Mouse (Mus musculus) bone marrow macrophage, adult 2 months (primary cell): Measurements from ENCODE around the gene Ptprk. TPM values are rescaled to one million over a fixed set of nuclear protein-coding genes. Genes with fewer than 3 reads are reported as not detected.

ENCODE experiments used
- H3K27ac ChIP-seq: 2 replicates; pipeline ENCODE4 v1.5.1; 2012; ENCODE audit warnings: low read depth, low read length; ENCODE audit not compliant: insufficient read depth
- H3K4me1 ChIP-seq: 2 replicates; pipeline ENCODE4 v1.6.1; 2012; ENCODE audit warnings: low read length; ENCODE audit not compliant: control insufficient read depth, insufficient read depth
- H3K4me3 ChIP-seq: 2 replicates; pipeline ENCODE4 v1.5.1; 2012; ENCODE audit warnings: mild to moderate bottlenecking, low read length, moderate library complexity; ENCODE audit not compliant: insufficient read depth
- CTCF ChIP-seq: IDR thresholded peaks from 2 replicates; pipeline ENCODE4 v1.5.1; 2012; ENCODE audit warnings: low read depth, mild to moderate bottlenecking, low read length, moderate library complexity
- POLR2A ChIP-seq: IDR thresholded peaks from 2 replicates; pipeline ENCODE4 v1.6.1; 2012; ENCODE audit warnings: mild to moderate bottlenecking, low read depth, low read length, borderline replicate concordance
- polyA plus RNA-seq: library from polyadenylated mRNA; stranded (reverse); fragments of >200 nt; gene quantifications from 2 replicates; pipeline ENCODE4 v1.2.4, GENCODE M21; 2012; ENCODE audit not compliant: missing spikeins, insufficient read depth, insufficient read length

Gene Ptprk
- polyA plus RNA-seq, 1 experiment, result 0.13 TPM

- TF ChIP-seq CTCF (no peak), POLR2A (no peak)
- H3K4me3 ChIP-seq, result no peak overlapping the region
- H3K27ac ChIP-seq, result no peak overlapping the region
- H3K4me1 ChIP-seq, result no peaks in the 10 kb centered on the region
Measured at GRCm38 (mm10) chr10:28566378-28566777, 491.8 kb downstream of the Ptprk start.

DNA sequence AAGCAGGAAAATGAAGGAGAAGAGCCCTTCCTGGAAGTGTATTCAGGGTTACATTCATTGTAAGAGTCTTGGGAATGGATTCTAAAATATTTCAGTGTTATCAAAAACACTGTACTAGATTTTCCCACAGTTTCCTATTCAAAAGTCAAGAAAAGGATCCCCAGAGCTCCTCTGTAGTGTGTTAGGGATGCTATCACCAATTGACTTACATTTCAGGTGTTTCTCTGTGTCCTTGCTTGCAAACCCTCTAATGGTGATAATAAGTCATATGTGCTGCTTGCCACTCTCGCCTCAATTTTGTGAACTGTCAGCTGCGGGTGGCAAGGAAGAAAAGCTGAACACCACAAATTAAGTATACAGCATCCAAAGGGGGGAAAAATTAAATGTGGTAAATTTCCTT is 492.2 kb downstream of the Ptprk start:
- TF ChIP-seq CTCF (no peak), POLR2A (no peak)
- H3K4me1 ChIP-seq, result no peaks in the 10 kb centered on the region
- no peak overlapping the region for H3K27ac ChIP-seq
- no peak overlapping the region for H3K4me3 ChIP-seq

GRCm38 (mm10) chr10:28567441-28567840 is 492.8 kb downstream of the Ptprk start:
- TF ChIP-seq CTCF (no peak), POLR2A (no peak)
- no peak overlapping the region for H3K4me3 ChIP-seq
- no peak overlapping the region for H3K27ac ChIP-seq
- no peaks in the 10 kb centered on the region for H3K4me1 ChIP-seq

DNA sequence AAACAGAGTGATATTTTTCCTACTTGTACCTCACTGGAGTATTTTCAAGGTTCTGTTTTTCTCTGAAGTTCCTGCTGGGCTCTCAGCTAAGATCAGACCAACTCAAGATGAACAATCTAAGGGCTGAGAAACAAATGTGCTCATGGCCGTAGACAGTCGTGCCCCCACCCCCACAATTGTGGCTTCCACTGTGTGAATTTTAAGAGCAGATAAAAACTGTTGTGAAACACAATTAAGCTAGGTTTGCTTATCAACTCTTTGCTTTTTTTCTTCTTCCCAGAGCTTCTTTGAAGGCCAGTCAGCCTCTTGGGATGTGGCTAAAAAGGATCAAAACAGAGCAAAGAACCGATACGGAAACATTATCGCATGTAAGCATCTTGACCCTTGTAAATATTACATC is 493.4 kb downstream of the Ptprk start:
- Histone ChIP-seq H3K4me1 (no peaks in the 10 kb centered on the region), H3K4me3 (no peak overlapping the region), H3K27ac (no peak overlapping the region)
- TF ChIP-seq POLR2A (no peak), CTCF (no peak)

GRCm38 (mm10) chr10:28579596-28579995 is 505.0 kb downstream of the Ptprk start:
- no peak overlapping the region for H3K27ac ChIP-seq
- H3K4me1 ChIP-seq, result no peaks in the 10 kb centered on the region
- no peak overlapping the region for H3K4me3 ChIP-seq
- no peak for TF ChIP-seq CTCF

GRCm38 (mm10) chr10:28586565-28587138 is 512.0 kb downstream of the Ptprk start:
- Histone ChIP-seq H3K4me1 (no peaks in the 10 kb centered on the region), H3K4me3 (no peak overlapping the region), H3K27ac (no peak overlapping the region)
- no peak for TF ChIP-seq POLR2A
- no peak for TF ChIP-seq CTCF

DNA sequence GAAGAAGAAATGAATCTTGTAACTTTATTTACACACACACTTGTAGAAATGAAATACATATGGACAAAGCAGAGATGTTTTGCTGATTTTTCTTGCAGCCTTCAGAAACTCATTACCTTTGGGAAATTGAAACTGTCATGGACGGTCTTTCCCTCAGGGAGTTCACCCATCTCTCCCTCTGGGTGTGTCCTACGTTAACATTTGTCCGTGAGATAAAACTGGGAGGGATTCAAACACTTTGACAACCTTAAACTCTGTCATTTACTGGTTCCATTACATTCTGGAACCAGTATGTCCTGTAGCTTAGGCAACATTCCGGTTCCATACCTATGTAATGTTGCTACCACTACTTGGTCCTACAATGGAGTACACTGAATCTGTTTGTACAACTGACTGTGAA is 513.8 kb downstream of the Ptprk start:
- TF ChIP-seq CTCF (no peak), POLR2A (no peak)
- no peaks in the 10 kb centered on the region for H3K4me1 ChIP-seq
- H3K27ac ChIP-seq, result no peak overlapping the region
- no peak overlapping the region for H3K4me3 ChIP-seq

DNA sequence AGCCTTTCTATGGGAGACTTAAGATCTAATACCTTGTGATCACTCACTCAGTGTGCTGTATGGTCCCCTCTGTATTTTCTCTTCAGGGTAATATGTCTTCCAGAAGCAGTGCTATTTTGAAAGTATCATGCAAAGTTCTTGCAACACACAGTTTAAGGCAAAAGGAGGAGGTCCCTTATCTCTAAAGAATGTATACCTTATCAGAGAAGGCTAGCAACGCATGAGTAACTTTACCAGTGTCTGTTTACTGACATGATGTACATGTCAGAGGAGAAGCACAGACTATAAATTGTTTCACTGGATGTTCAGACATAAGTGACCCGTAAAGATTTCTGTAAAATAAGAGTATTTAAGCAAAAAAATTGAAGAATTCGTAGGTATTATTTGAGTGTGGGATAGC is 516.2 kb downstream of the Ptprk start:
- TF ChIP-seq POLR2A (no peak), CTCF (no peak)
- H3K4me3 ChIP-seq, result no peak overlapping the region
- no peaks in the 10 kb centered on the region for H3K4me1 ChIP-seq
- no peak overlapping the region for H3K27ac ChIP-seq

DNA sequence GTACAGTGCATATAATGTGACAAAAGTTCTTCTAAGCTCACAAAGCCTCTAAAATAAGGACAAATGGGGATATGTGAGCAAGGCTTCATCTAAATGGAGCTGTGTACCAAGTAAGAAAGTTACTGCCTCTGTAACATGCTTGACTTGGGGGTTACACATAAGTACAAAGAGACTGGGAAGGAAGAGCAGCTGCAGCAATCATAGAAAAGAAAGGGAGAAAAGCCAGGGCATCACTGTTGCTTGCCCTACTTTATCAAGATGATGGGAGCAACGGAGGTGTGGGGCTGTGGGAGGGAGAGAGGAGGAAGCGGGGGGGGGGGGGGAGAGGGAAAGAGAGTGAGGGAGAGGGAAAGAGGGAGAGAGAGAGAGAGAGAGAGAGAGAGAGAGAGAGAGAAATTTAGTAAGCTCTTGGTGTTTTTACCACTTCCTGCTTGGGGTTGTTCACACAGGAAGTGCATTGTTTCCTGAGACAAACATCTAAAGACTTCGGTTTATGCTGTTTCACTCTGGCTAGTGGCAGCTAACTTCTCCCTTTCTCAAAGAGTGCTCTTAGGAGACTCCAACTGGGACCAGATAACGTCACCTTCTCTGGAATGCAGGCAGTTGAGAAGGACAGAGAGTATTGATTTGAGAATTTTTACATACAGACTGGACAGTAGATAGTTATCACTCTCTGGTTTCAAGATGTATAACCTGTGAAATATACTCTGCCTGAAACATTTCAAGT is 519.1 kb downstream of the Ptprk start:
- H3K27ac ChIP-seq, result no peak overlapping the region
- no peaks in the 10 kb centered on the region for H3K4me1 ChIP-seq
- no peak for TF ChIP-seq POLR2A
- TF ChIP-seq CTCF, result no peak
- no peak overlapping the region for H3K4me3 ChIP-seq

GRCm38 (mm10) chr10:28596897-28597296 is 522.3 kb downstream of the Ptprk start:
- no peak overlapping the region for H3K4me3 ChIP-seq
- no peak overlapping the region for H3K27ac ChIP-seq
- no peaks in the 10 kb centered on the region for H3K4me1 ChIP-seq
- TF ChIP-seq CTCF (no peak), POLR2A (no peak)

- H3K27ac ChIP-seq, result no peak overlapping the region
- H3K4me1 ChIP-seq, result no peaks in the 10 kb centered on the region
- no peak overlapping the region for H3K4me3 ChIP-seq
- TF ChIP-seq CTCF (no peak), POLR2A (no peak)
Measured at GRCm38 (mm10) chr10:28609136-28609535, 534.5 kb downstream of the Ptprk start.
